Mouse (Mus musculus): Measurements from ENCODE around the gene Epb41l1.
"Not testable (repeated sequence)": the region's sequence is repeated elsewhere in the genome, so short reads cannot be mapped to it uniquely, and the experiment has no call there.

Gene Epb41l1

DNA sequence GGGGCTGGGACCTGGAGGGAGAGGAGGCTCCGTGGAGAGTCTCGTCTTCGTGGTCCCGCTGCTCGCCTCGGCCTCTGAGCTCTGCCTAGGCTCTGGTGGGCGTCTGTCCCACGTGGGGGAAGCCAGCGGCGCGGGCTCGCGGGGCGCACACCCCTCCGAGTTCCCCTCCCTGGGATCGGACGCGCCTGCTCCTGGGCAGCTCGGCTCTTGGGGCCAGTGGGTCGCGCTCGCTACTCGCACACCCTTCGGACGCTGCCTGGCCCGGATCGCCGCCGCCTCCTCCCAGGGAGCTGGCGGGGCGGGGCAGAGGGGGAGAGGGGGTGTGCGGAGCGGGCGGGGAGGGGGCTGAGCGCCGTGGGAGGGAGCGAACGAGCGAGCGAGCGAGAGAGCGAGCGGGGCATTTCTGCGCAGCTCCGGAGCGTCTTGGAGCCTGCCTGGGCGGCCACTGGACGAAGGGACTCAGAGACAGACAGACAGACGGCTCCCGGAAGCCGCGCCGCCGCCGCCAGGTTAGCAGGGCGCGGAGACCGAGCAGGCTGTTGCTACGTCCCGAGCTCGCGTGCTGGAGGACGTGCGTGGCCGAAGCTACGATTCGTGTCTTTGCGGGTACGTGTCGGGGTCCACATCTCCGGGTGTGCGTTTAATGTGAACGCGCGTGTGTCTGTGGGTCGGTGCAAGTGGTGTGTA is at the start of gene Epb41l1:
Gene Epb41l1 (plus strand): TSS at position 216 of the 687 bp plus-strand sequence.
- peak; percentile 22 to 43 for DNase-seq

DNA sequence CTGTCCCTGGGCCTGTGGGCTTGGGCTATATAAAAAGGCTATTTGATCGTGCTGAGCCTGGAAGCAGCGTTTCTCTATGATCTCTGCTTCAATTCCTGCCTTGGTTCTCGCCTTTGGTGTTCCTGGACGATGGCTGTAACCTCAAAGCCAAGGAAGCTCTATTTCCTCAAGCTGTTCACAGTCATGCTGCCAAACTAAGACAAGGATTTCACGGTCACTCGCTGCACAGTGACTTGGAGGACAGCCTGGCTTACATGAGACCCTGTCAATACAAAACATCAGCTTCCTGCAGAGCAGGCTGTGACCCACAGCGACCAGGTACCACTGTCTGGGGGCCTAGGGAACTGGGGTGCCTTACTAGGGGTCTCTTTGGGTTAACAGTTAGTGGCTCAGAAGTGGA is 43.8 kb upstream of the Epb41l1 start:
- DNase-seq: no peak

DNA sequence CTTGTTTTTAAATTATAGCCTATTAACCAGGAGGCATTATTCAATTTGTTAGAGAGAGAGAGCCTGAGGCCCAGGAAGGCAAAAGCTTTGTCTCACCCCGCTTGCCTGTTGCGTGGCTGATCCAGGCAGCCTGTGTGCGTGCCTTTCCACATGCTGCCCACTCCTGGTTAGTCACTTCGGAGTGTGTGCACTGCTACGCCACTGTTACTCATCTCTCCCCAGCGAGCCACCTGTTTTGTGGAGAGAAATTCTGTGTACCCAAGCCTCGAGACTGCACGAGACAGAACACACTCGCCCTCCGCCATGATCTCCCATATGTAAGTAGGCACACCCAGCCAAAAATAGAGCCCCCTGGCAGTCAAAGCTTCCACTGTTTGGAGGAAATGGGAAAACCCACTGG is 40.8 kb upstream of the Epb41l1 start:
- DNase-seq: no peak

DNA sequence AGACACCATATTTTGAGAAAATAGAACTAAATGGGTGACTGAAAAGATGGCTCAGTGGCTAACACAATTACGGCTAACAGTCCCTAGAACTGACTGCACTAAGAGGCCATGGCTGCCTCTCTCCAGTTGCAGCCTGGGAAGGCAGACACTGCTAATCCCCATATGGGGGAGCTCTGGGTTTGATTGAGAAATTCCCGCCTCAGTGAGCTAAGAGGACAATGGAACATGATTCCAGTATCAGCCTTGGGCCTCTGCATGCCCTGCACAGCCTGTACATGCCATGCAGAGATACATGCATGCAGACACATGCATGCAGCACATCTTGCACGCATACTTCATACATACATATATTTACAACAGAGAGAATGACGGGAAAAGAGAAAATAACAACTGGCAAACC is 39.4 kb upstream of the Epb41l1 start:
- DNase-seq: no peak

DNA sequence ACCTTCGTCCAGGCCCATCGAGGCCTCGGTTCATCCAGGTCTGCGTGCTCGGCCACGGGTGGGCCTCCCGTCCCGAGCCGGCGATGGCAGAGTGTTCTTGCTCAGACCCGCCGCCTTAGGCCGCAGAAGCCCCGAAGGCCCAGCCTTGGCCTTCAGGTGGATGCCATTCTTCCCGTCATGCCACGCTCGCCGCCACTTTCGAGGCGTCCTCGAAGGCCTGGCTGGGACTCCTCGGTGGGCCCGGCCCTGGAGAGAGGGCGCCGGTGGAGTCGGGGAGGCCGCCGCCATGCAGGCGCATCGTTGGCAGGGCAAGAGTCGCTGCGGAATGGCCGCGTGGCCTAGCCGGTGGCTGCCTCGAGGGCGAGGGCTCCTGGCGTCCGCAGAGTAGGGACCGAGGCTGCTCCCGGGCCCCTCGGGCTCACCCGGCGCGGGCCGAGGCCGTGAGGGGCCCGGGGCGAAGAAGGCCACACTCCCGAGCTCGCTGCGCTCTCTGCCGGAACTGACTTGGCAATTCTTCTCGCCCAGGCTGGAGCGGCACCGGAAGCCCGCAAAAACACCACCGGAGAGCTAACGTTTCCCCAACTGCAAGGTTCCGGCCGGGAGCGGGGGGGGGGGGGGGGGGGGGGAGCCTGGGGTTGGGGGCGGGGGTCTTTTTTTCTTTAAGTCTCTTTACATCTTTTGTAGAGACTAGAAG is 28.1 kb upstream of the Epb41l1 start:
- DNase-seq: peak; percentile 76

DNA sequence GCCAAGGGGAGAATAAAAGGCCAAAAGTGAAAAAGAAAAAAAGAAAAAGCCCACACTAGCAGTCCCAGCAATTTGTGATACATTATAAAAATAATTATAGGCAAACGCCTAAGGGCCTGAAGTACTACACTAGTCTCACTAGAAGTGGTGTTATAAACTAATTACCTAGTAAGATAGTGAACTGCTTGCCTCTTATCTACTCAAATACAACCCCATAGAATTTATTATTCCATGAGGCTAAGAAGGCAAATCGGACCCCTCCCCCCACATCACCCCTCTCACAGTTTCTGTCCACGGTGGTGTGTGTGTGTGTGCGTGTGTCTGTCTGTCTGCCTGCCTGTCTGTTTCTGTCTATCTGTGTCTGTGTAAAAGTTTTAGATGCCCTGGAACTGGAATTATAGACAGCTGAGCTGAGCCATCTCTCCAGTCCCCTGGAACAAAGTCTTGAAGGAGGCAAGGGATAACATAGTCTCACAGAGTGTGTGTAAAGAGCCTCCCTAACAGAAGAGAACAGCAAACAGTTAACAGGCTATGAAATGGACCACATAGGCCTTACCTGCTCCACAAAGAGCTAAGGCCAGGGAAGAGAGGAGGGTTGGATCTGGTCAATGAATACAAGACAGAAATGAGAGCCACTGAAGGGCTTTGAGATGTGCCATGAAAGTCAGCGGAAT is 27.4 kb upstream of the Epb41l1 start:
- DNase-seq: peak in 1 of 2 experiments; percentile 22

DNA sequence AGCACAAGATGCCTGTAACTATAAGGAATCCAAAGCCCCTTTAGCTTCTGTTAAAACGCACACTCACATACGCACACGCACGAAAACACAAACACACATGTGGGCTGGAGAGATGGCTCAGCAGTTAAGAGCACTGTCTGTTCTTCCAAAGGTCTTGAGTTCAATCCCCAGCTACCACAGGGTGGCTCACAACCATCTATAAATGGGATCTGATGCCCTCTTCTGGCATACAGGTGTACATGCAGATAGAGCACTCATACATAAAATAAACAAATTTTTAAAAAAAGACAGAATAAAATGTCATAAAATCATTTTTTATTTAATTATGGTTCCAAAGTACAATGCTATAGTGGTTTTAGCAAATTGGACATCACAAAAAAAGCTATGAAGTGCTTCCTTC is 26.4 kb upstream of the Epb41l1 start:
- DNase-seq: no peak

DNA sequence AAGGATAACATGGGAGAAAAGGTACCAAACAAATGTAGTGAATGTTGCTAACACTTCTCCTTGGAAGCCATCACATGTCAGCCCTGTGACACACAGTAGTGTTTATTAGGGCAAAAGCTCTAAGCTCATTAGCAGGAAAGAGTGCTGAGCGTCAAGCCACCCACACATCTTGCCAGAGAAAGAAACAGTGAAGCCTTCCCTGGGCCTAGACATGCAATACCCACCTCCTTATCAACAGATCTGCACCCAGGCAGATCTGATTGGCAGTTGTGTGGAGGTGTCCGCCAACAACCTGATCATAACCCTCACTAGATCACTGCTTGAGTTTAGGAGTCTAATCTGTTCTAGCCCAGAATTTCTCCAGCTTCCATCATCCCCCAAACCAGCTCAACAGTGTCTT is 24.6 kb upstream of the Epb41l1 start:
- no peak for DNase-seq

DNA sequence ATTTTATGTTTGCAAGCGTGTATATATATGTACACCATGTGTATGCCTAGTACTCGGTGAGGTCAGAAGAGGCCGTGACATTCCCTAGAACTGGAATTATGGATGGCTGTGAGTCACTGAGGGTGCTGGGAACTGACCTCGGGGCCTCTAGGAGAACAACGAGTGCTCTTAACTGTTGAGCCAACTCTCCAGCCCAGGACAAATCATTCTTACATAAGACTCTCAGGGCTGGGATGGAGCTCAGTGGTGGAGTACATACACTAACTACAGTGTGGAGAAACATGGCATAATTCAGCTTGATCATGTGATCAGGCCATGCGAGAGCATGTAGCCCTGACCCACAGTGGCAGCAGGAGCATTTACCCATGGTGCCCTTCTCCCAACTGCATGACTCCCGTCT is 22.7 kb upstream of the Epb41l1 start:
- no peak for DNase-seq

DNA sequence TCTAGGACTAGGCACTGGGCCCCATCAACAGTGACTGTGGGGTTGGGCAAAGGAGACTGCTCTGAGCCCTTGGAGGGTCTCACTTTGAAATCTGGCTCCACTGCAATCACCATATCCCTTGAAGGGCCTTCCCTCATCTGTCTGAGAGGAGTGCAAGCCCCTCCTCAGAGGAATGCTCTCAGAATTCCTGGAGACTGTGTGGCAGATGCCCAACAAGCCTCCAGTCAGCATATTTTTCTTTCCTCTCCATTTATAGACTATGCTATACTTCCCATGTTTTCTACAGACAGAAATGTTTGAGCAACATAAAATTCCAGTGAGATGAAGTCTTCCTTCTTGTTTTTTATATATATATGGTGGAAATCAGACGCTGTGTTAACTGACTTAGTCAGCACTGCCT is 21.2 kb upstream of the Epb41l1 start:
- DNase-seq: no peak

DNA sequence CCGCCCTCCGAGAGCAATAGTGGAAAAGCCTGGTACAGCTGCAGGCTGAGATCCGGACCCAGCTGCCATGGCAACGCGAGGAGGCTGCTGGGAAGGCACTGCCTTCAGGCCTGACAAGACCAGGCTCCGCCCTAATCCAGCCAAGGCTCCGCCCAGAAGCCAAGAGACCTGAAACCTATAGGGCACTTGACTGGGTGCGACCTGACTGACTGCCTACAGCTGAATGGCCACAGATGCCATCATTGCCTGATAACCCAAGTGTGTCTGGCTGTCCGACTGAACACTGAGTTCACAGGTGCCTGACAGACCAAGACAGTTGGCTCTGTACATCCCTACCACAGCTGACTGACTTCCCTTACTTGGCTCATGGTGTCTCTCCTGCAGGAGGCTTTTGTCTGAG is 19.4 kb upstream of the Epb41l1 start:
- DNase-seq: peak in 1 of 2 experiments; percentile 16

DNA sequence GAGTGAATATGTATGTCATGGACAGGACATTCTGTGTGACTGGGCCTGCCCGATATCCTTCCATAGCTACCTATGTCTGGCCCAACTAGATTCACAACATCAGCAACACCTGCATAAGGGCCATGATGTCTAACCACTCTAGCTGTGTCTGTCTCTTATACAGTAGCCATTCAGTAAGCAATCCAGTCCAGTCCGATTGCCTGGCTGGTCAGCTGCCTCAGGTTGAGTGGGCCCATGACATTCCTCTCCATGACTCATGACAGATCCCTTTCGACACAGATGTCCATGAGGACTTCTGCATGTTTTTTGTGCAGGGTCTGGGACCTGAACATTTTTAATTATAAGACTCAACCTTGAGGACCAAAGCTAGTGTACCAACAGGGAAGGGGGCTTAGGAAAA is 18.7 kb upstream of the Epb41l1 start:
- no peak for DNase-seq

DNA sequence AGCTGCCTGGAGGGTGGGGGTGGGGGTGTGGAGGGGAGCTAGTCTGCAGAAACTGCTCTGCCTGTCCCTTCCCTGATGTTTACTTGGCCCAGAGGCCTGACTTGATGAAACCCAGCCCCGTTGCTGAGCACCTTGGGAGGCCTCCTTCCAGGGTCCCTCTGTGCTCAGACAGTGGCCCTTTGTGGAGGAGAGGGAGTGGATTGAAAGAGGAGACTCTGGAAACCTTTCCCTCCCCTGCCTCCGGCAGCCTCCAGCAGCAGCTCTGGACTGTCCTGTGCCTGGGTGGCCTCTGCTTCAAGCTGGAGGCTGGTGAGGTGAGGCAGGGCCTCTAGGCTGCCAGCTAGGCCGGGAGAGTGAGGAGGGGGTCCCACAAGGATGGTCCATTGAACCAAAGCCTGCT is 13.7 kb upstream of the Epb41l1 start:
- no peak for DNase-seq

DNA sequence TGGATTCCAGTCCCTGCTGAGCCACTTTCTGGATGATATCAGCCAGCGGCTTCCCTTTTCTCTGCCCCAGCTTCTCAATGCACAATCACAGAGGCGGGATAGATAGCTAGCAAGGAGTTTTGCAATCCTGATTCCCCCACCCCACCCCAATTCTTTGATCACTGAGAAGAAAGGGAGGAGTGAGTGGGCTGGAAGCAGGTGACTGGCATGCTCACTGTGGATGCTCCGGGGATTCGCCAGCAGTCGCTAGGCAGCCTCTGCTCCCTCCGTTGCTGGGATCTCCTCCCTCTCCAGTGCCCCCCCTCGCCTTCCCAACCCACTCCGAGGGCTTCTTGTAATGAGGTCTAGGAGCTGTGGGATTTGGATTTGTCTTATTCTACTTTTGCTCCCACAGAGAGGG is 12.5 kb upstream of the Epb41l1 start:
- no peak for DNase-seq

DNA sequence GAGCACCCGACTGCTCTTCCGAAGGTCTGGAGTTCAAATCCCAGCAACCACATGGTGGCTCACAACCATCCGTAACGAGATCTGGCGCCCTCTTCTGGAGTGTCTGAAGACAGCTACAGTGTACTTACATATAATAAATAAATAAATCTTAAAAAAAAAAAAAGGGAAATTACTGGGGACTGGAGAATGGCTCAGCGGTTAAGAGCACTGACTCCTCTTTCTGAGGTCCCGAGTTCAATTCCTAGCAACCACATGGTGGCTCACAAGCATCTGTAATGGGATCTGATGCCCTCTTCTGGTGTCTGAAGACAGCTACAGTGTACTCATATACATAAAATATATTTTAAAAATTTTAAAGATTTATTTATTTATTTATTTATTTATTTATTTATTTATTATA is 9.4 kb upstream of the Epb41l1 start:
- not testable (repeated sequence) for DNase-seq

DNA sequence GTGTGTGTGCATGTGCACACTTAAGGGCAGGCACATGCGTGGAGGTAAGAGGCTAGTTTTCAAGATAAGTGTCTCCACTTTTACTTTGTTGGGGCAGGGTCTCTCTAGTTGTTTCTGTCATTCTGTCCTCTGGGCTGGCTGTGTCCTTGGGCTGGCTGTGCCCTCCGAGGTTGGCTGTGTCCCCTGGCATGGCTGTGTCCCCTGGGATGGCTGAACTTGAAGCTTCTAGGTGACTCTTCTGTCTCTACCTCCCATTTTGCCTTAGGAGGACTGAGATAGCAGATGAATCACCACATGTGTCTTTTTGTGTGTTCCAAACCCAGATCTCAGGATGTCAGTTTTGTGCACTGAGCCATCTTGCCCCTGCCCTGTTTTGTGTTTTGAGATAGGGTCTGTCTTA is 5.7 kb upstream of the Epb41l1 start:
- no peak for DNase-seq

DNA sequence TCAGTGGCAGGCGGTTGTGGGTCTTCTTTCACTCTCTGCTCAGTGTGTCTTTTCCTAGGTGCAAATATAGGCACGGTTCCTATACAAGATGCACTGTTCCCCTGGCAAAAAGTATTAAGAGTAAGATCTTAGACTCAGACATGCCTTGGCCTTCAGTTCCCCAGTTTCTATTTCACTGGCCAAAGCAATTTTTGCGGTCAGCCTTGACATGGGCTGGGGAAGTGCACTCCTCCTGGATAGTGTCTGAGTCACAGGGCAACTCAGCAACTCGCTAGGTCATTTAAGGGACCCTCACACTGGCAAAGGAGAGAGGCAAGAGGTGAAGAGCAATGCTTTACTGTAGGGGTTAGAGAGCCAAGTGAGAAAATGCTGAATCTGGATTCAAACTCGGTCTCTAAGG is 5.0 kb upstream of the Epb41l1 start:
- DNase-seq: no peak

DNA sequence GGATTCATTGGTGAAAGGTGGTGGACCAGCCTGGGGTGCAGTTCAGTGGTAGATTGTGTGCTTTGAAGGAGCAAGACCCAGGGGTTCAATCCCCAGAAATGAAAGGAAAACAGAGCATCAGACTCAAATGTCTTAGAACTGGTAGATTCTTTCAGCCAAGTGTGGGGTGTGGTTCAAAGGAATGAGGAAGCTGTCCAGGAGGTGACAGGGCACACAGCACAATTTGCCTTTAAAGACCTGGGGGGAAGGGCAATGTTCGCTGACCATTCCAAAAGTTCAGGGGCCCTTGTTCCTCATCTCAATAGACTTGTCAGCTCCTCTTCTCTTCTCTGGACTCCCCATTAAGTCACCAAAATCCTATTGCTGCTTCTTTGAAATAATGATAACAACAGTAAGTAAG is 3.5 kb upstream of the Epb41l1 start:
- no peak for DNase-seq

DNA sequence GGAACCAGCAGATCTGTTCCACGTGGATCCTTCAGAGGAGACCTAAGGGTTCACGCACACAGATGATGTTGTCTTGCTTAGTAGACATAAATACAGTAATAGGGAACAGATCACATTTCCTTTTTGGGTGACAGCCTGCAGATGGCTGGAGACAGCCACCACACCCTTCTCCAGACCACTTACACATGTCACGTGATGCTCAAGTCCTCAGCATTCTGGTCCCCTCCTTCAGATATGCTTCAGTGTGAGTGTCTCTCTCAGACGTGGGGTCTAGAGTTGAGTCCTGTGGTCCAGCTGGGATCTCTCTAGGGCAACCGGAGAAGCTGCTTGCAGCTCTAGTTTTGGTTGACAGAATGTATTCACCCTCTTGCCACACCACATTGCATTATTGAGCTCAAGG is 2.2 kb upstream of the Epb41l1 start:
- no peak for DNase-seq

DNA sequence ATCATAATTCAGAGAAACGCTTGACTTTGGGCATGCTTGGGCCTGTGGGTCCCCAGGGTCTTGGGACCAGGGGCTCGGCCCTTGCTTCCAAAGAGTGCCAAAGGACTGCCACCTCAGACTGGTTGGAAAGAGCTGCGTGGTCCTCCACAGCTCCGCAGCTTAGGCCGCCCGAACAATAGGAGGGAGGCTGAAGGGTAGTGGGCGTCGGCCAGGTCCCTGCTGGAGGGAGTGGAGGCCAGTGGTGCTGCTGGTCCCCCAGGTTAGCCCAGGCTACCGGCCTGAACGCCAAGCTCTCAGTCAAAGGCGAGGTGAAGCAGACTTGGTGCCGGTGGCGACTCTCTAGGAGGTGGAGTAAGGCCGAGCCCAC is 399 bp upstream of the Epb41l1 start:
- no peak for DNase-seq

DNA sequence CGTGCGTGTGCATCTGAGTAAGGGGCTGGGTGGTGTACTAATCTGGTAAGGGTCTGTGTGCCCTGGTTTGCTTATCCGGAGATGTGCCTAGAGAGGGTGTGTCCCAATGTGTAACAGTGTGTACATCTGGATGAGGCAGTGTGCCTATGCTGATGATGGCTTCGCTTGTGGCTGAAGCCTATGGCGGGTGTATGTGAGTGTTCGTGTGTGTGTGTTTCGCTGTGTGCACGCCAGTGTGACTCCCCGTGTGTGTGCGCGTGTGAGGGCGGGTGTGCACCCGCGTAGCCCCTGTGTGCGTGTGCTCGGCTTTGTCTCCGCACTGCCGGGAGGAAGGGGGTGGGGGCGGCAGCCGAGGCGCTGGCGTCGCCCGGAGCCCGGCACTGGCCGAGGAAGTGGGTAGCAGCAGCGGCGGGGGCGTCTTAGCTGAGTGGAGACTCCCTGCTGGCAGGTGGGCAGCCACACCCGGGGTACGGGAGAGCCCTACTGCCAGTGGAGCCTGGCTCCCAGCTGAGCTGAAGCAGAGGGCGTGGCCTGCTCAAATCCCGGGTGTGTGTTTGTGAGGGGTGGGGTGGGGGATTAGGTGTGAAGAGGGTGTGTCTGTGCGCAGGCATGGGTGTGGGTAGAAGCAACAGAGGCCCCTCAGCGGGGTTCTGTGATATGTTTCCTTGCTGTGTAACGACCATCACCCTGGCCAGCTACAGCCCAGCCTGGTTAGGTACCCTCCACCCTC is 837 bp downstream of the Epb41l1 start:
- DNase-seq: peak; percentile 9 to 14

DNA sequence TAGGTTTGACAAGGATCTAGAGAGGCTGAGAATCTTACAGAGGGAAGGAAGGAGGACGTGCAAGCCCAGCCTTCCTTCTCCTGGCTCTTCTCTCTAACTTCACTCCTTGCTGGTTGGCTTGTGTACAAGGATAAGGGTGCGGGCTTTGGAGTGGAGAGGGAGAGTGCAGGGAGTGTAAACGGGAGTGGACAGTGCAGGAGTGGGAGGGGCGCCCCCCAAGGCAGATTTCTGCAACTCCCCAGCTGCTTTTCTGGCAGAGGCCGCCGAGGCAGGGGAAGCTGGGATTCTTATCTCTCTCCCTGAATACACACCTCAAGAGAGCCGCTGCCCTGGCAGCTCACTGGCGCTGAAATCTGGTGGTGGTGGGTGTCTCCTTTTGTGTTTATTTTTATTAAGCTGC is 1.9 kb downstream of the Epb41l1 start:
- DNase-seq: no peak

DNA sequence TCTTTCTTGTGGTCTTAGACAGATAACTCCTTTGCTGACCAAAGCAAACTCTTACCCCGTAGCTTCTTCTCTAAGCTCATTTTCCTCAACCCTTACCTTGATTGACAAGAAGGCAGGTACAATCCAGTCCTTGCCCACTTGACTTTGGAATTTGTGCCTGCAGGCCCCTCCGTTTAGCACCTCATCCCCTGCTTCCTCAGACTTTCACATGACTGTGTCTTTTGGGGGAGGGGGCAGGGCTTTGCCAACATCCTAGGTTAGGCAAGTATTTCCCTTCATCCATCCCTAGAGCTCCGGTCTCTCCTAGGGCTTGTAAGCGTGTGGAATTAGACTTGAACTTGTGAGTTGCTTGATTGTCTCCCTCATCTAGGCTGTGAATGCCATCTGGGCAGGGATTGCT is 3.0 kb downstream of the Epb41l1 start:
- no peak for DNase-seq

DNA sequence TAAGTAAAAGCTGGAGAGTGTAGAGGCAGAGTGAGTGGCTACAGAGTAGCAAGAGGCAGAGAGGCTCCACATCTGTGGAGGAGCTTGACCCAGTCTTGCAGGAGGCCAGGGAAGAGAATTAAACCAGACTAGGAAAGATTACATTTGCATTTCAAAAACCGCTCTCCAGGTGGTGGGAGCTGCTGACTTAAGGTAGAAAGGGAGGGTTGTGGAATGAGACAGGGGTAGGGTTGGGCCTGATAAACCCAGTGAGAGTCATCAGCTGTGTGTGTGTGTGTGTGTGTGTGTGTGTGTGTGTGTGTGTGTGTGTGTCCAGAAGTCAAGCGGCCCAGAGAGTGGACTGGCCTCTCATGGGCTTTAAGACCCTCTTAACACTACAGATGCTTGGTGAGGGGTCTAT is 4.9 kb downstream of the Epb41l1 start:
- DNase-seq: no peak
